Mouse (Mus musculus) heart, adult 2 months (tissue): ENCODE measurements at regions not wholly inside any gene's neighbourhood (a gene's known extent, or its start where the extent isn't known, plus 50 kb on each side); places are given as distances from the start of the nearest gene placed in this dataset.

Experiments used
- DNase-seq, 2 experiments: peaks; one replicate each; pipeline ENCODE4 v3.0.0; 2021
- H3K27ac ChIP-seq: fragments of 200-600 bp; 2 replicates; pipeline ENCODE4 v1.8.1; 2022
- H3K27me3 ChIP-seq: fragments of 200-500 bp; 2 replicates; pipeline ENCODE4 v1.6.1; 2012; ENCODE audit warnings: mild to moderate bottlenecking, low read length, inconsistent platforms, mixed read lengths; ENCODE audit not compliant: control insufficient read depth, insufficient read depth
- H3K36me3 ChIP-seq: fragments of 200-500 bp; 2 replicates; pipeline ENCODE4 v1.6.1; 2012; ENCODE audit warnings: low read length, inconsistent platforms; ENCODE audit not compliant: control insufficient read depth, insufficient read depth
- H3K4me1 ChIP-seq: fragments of 200-500 bp; 2 replicates; pipeline ENCODE4 v1.6.1; 2011; ENCODE audit warnings: low read length; ENCODE audit not compliant: control insufficient read depth, insufficient read depth
- H3K4me3 ChIP-seq: fragments of 200-600 bp; 2 replicates; pipeline ENCODE4 v1.8.1; 2022
- H3K79me2 ChIP-seq: fragments of 200-500 bp; replicated peaks from 2 replicates; pipeline ENCODE4 v1.6.1; 2012; ENCODE audit warnings: mild to moderate bottlenecking, inconsistent platforms, low read length, moderate library complexity, mixed read lengths; ENCODE audit not compliant: control insufficient read depth, insufficient read depth
- H3K9ac ChIP-seq: fragments of 200-500 bp; 2 replicates; pipeline ENCODE4 v1.6.1; 2012; ENCODE audit warnings: low read depth, mild to moderate bottlenecking, control low read depth, inconsistent platforms, low read length, mixed read lengths
- CTCF ChIP-seq: fragments of 200-600 bp; IDR thresholded peaks from 2 replicates; pipeline ENCODE4 v1.8.1; 2022; ENCODE audit warnings: antibody characterized with exemption, mild to moderate bottlenecking, moderate library complexity
- EP300 ChIP-seq: fragments of 200-500 bp; IDR thresholded peaks from 2 replicates; pipeline ENCODE4 v1.6.1; 2011; ENCODE audit warnings: low read depth, low read length, control low read depth; ENCODE audit not compliant: insufficient read depth
- POLR2A ChIP-seq: fragments of 200-500 bp; IDR thresholded peaks from 2 replicates; pipeline ENCODE4 v1.6.1; 2011; ENCODE audit warnings: mild to moderate bottlenecking, low read depth, low read length, control low read depth; ENCODE audit not compliant: insufficient read depth
- WGBS: fragments of 180-500 bp; shearing (Covaris S2); methylation state at CpG from one replicate; pipeline ENCODE4 v1.1.7; 2018; 5-methylcytosine and 5-hydroxymethylcytosine counted together
- intact Hi-C: fragments of 180-260 bp; cut with DNase I; formaldehyde crosslinking; loops from one replicate; pipeline ENCODE4 v1.15.1; 2025

GRCm38 (mm10) chr4:71839134-71839802 lies 81.5 kb upstream of the Gm11232 start:
- TF ChIP-seq EP300: no peak
- TF ChIP-seq CTCF: no peak
- no peak for TF ChIP-seq POLR2A
- Histone ChIP-seq H3K79me2 (no peaks in the 10 kb centered on the region), H3K36me3 (no peaks in the 10 kb centered on the region), H3K4me1 (no peaks in the 10 kb centered on the region), H3K9ac (no peak overlapping the region), H3K27ac (peak overlapping the region; percentile 39), H3K4me3 (no peak overlapping the region), H3K27me3 (no peaks in the 10 kb centered on the region)
- WGBS: 52% methylated on average over 3 of the region's 3 CpGs
- intact Hi-C loops: no loop called here
- DNase-seq: peak in 1 of 2 experiments; percentile 3

GRCm38 (mm10) chr4:71835737-71836136 lies 78.0 kb upstream of the Gm11232 start:
- TF ChIP-seq CTCF (no peak), EP300 (no peak), POLR2A (no peak)
- no peak overlapping the region for H3K27ac ChIP-seq
- intact Hi-C loops: no loop called here
- DNase-seq: no peak
- H3K4me3 ChIP-seq: no peak overlapping the region
- no peaks in the 10 kb centered on the region for H3K4me1 ChIP-seq
- 83% methylated on average over 1 of the region's 1 CpGs for WGBS
- H3K27me3 ChIP-seq: no peaks in the 10 kb centered on the region
- H3K79me2 ChIP-seq: no peaks in the 10 kb centered on the region
- H3K36me3 ChIP-seq: no peaks in the 10 kb centered on the region
- no peak overlapping the region for H3K9ac ChIP-seq

- H3K4me1 ChIP-seq: no peaks in the 10 kb centered on the region
- TF ChIP-seq EP300 (no peak), CTCF (no peak)
- intact Hi-C loops: no loop called here
- H3K27ac ChIP-seq: no peak overlapping the region
- H3K79me2 ChIP-seq: no peaks in the 10 kb centered on the region
- DNase-seq: no peak
- no peak overlapping the region for H3K9ac ChIP-seq
- 83% methylated on average over 4 of the region's 4 CpGs for WGBS
- H3K27me3 ChIP-seq: no peaks in the 10 kb centered on the region
- no peak overlapping the region for H3K4me3 ChIP-seq
- no peaks in the 10 kb centered on the region for H3K36me3 ChIP-seq
These were observed 53.7 kb upstream of the Gm11232 start for GRCm38 (mm10) chr4:71811444-71811843.

DNA sequence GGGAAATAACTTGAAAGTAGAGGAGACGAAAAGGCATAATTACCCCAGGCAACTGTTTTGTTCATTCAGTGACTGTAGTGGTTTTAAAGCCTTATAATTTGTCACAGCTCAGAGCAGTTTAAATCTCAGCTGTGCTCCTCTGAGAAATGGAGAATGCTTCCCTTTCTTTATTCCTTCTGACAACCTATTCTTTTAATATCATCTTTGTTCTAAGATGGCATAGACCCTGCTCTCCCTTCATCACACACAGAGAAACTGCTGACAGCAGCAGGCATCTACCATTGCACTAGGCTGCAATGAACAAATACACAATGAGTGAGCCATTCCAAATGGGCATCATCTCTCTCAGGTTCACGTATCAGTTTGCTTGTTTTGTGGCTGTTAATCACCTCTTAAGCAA lies 50.5 kb upstream of the Gm11232 start:
- WGBS: 54% methylated on average over 2 of the region's 2 CpGs
- no peaks in the 10 kb centered on the region for H3K27me3 ChIP-seq

More for the DNA sequence above, 50.5 kb upstream of the Gm11232 start:
- DNase-seq: no peak
- TF ChIP-seq EP300: no peak
- TF ChIP-seq POLR2A: no peak
- TF ChIP-seq CTCF: no peak
- no peak overlapping the region for H3K27ac ChIP-seq
- no peaks in the 10 kb centered on the region for H3K4me1 ChIP-seq
- no peak overlapping the region for H3K9ac ChIP-seq
- no peaks in the 10 kb centered on the region for H3K79me2 ChIP-seq
- H3K36me3 ChIP-seq: no peaks in the 10 kb centered on the region
- intact Hi-C loops: no loop called here
- H3K4me3 ChIP-seq: no peak overlapping the region
